In genomic region chr5:139161632-139162031, GRCm38 (mm10) we compare ENCODE assay signal across 21 mouse cellular contexts. TPM values are rescaled to one million over a fixed set of nuclear protein-coding genes. Genes with fewer than 3 reads are reported as not detected.
A peak's percentile ranks its signal among the peaks of the same experiment; 100 is the strongest.
DNase-seq lines count a peak whose midpoint lies in the region; ATAC-seq and TF ChIP-seq lines count a peak whose summit lies in the region.
"Had no signal": no experiment of that assay in that cellular context is flagged by ENCODE, and none has a peak within 500 bp of the region (broad histone marks: within the 10 kb centered on the region; RNA-seq: fewer than 3 reads in every experiment).

No protein-coding gene starts in this region.

- no peak overlapping the region for H3K9ac ChIP-seq in liver, postnatal 0 days (replicated peaks)
- no peak overlapping the region for H3K9ac ChIP-seq in liver, embryonic 11.5 days (ENCODE audit: low read depth, low read length)
- H3K9ac ChIP-seq: embryonic facial prominence, embryonic 13.5 days; limb, embryonic 13.5 days had no signal

- 0 out of 2 replicates have a peak overlapping the region, but pooled peaks have one; percentile 30 for H3K27ac ChIP-seq in liver, postnatal 0 days (ENCODE audit: low read depth)
- no peak overlapping the region for H3K27ac ChIP-seq in liver, embryonic 11.5 days (ENCODE audit: low read depth, low read length)
- peak overlapping the region; percentile 82 for H3K27ac ChIP-seq in bone marrow, adult 2 months (ENCODE audit: control insufficient read depth, insufficient read depth, low read depth, low read length, poor library complexity)
- peak overlapping the region; percentile 31; the same call in 1 of the 2 replicates for H3K27ac ChIP-seq in small intestine, adult 2 months (ENCODE audit: insufficient read depth, low read depth, low read length)
- H3K27ac ChIP-seq: embryonic facial prominence, embryonic 13.5 days; hindbrain, embryonic 13.5 days; layer of hippocampus, adult 2 months; limb, embryonic 13.5 days had no signal

- H3K4me1 ChIP-seq in liver, postnatal 0 days (ENCODE audit: insufficient read depth), result 0 out of 2 replicates have a peak, but pooled peaks cover 2% of the 10 kb centered on the region
- peaks cover 16% of the 10 kb centered on the region for H3K4me1 ChIP-seq in liver, embryonic 11.5 days (replicated peaks; ENCODE audit: control insufficient read depth, insufficient read depth, low read length)
- peaks cover 4% of the 10 kb centered on the region; the same call in 1 of the 2 replicates for H3K4me1 ChIP-seq in bone marrow, adult 2 months (ENCODE audit: control insufficient read depth, insufficient read depth, low read length)
- H3K4me1 ChIP-seq in small intestine, adult 2 months (ENCODE audit: control insufficient read depth, insufficient read depth, insufficient read length, low read length), result no peaks in the 10 kb centered on the region
- H3K4me1 ChIP-seq: embryonic facial prominence, embryonic 13.5 days; hindbrain, embryonic 13.5 days; limb, embryonic 13.5 days had no signal

- H3K36me3 ChIP-seq in liver, postnatal 0 days (replicated peaks; ENCODE audit: insufficient read depth, low read length), result peaks cover 12% of the 10 kb centered on the region; the same call in 1 of the 2 replicates
- H3K36me3 ChIP-seq in liver, embryonic 11.5 days (ENCODE audit: control insufficient read depth, insufficient read depth, low read length), result peaks cover 18% of the 10 kb centered on the region
- H3K36me3 ChIP-seq in small intestine, adult 2 months (ENCODE audit: control insufficient read depth, insufficient read depth, low read length), result peaks cover 17% of the 10 kb centered on the region

- TF ChIP-seq EP300 in liver, postnatal 0 days (IDR thresholded peaks at IDR 0.05; ENCODE audit: low read depth), result no peak

- H3K9me3 ChIP-seq in liver, postnatal 0 days (ENCODE audit: low read length), result no peaks in the 10 kb centered on the region
- H3K9me3 ChIP-seq in liver, embryonic 11.5 days (ENCODE audit: control insufficient read depth, low read length), result no peaks in the 10 kb centered on the region
- H3K9me3 ChIP-seq: embryonic facial prominence, embryonic 13.5 days; hindbrain, embryonic 13.5 days; limb, embryonic 13.5 days had no signal

- H3K4me3 ChIP-seq in liver, postnatal 0 days (ENCODE audit: low read depth, low read length), result no peak overlapping the region
- H3K4me3 ChIP-seq in liver, embryonic 11.5 days (ENCODE audit: low read depth, low read length), result no peak overlapping the region
- H3K4me3 ChIP-seq in bone marrow, adult 2 months (replicated peaks; ENCODE audit: control insufficient read depth, low read depth, low read length), result no peak overlapping the region
- H3K4me3 ChIP-seq in small intestine, adult 2 months (ENCODE audit: low read depth, low read length), result no peak overlapping the region
- H3K4me3 ChIP-seq: embryonic facial prominence, embryonic 13.5 days; hindbrain, embryonic 13.5 days; layer of hippocampus, adult 2 months; limb, embryonic 13.5 days; myocyte had no signal

- no peak for TF ChIP-seq CTCF in liver, postnatal 0 days (IDR thresholded peaks at IDR 0.05; ENCODE audit: low read depth)
- TF ChIP-seq CTCF in bone marrow, adult 2 months (IDR thresholded peaks at IDR 0.05; ENCODE audit: control insufficient read depth, insufficient read depth, low read length), result no peak
- TF ChIP-seq CTCF in small intestine, adult 2 months (IDR thresholded peaks at IDR 0.05; ENCODE audit: extremely low read depth, insufficient read length, insufficient replicate concordance, low read depth, low read length), result no peak

- H3K27me3 ChIP-seq in liver, postnatal 0 days (ENCODE audit: insufficient read depth, low read length), result no peaks in the 10 kb centered on the region
- no peaks in the 10 kb centered on the region for H3K27me3 ChIP-seq in liver, embryonic 11.5 days (replicated peaks; ENCODE audit: control insufficient read depth, insufficient read depth, low read length)
- H3K27me3 ChIP-seq in small intestine, adult 2 months (ENCODE audit: control insufficient read depth, insufficient read depth, low read length), result no peaks in the 10 kb centered on the region
- H3K27me3 ChIP-seq: embryonic facial prominence, embryonic 13.5 days; hindbrain, embryonic 13.5 days; limb, embryonic 13.5 days had no signal

- WGBS in liver, postnatal 0 days (ENCODE audit: insufficient replicate concordance), result 42% methylated on average over 10 of the region's 10 CpGs
- WGBS in liver, embryonic 11.5 days, result 52% methylated on average over 10 of the region's 10 CpGs
- 14% methylated on average over 10 of the region's 10 CpGs for WGBS in bone marrow, adult 2 months
- WGBS in small intestine, adult 2 months, result 82% methylated on average over 10 of the region's 10 CpGs

- no peak overlapping the region for H3K4me2 ChIP-seq in liver, postnatal 0 days (ENCODE audit: low read depth, low read length)
- no peak overlapping the region for H3K4me2 ChIP-seq in liver, embryonic 11.5 days
- H3K4me2 ChIP-seq: embryonic facial prominence, embryonic 13.5 days; hindbrain, embryonic 13.5 days; limb, embryonic 13.5 days had no signal

- peak; percentile 43; the same call in 1 of the 2 replicates for ATAC-seq in liver, postnatal 0 days
- no peak for ATAC-seq in liver, embryonic 11.5 days (replicated peaks; ENCODE audit: low FRiP score)
- ATAC-seq: intestine, embryonic 16.5 days had no signal

- TF ChIP-seq POLR2A in bone marrow, adult 2 months (IDR thresholded peaks at IDR 0.05; ENCODE audit: borderline replicate concordance, control insufficient read depth, low read depth, low read length), result peak; percentile 26; the same call in 1 of the 2 replicates
- TF ChIP-seq POLR2A in small intestine, adult 2 months (IDR thresholded peaks at IDR 0.05; ENCODE audit: low read depth, low read length), result no peak

- peak; percentile 33 for DNase-seq in liver, postnatal 0 days
- no peak for DNase-seq in liver, embryonic 11.5 days (ENCODE audit: low spot score)
- DNase-seq in thymus, postnatal 36 days, result peak; percentile 76 to 86
- DNase-seq in urinary bladder, postnatal 4 days (ENCODE audit: low spot score in 2 of 2), result no peak
- DNase-seq in kidney, adult 8-10 months, result no peak
- DNase-seq in cerebellum, postnatal 10 days, result no peak
- DNase-seq: adrenal gland, adult 8-10 months; cerebellum, adult 11 months; lung, adult 18-20 months; lung, postnatal 36 days; midbrain, embryonic 14.5 days; retina, postnatal 1 day; right cerebral cortex, postnatal 4 days had no signal

RNA-seq across cellular contexts. Expression of gene Dnaaf5, which starts 11.6 kb away (rescaled TPM):
- polyA plus RNA-seq in liver, postnatal 0 days (2015; fragmentation: Nextera tagmentation; extraction: Ambion mirVana), result 1.3 and 1.4 TPM in 2 replicates
- 17.1 and 17.6 TPM in 2 replicates for polyA plus RNA-seq in liver, embryonic 11.5 days (2014; fragmentation: Nextera tagmentation; extraction: Ambion mirVana)
- 4.1 and 6.5 TPM in 2 replicates for polyA plus RNA-seq in bone marrow, adult 2 months (2011; ENCODE audit: insufficient read depth, insufficient read length, low replicate concordance, missing spikeins)
- 12.0 and 16.4 TPM in 2 replicates for polyA plus RNA-seq in small intestine, adult 2 months (2012; rRNA removed)

RNA-seq across cellular contexts. Expression of gene Prkar1b, which starts 11.8 kb away (rescaled TPM):
- 0.43 and 0.62 TPM in 2 replicates for polyA plus RNA-seq in liver, postnatal 0 days (2015; fragmentation: Nextera tagmentation; extraction: Ambion mirVana)
- polyA plus RNA-seq in liver, embryonic 11.5 days (2014; fragmentation: Nextera tagmentation; extraction: Ambion mirVana), result 5.3 and 6.9 TPM in 2 replicates
- polyA plus RNA-seq in bone marrow, adult 2 months (2011; ENCODE audit: insufficient read depth, insufficient read length, low replicate concordance, missing spikeins), result 6.6 TPM in 1 of 2 replicates, not detected in the other
- 2.2 and 3.8 TPM in 2 replicates for polyA plus RNA-seq in small intestine, adult 2 months (2012; rRNA removed)

RNA-seq across cellular contexts. Expression of gene Sun1, which starts 38.8 kb away (rescaled TPM):
- polyA plus RNA-seq in liver, postnatal 0 days (2015; fragmentation: Nextera tagmentation; extraction: Ambion mirVana), result 7.9 and 8.6 TPM in 2 replicates
- 46.0 and 50.4 TPM in 2 replicates for polyA plus RNA-seq in liver, embryonic 11.5 days (2014; fragmentation: Nextera tagmentation; extraction: Ambion mirVana)
- 26.5 and 27.1 TPM in 2 replicates for polyA plus RNA-seq in bone marrow, adult 2 months (2011; ENCODE audit: insufficient read depth, insufficient read length, low replicate concordance, missing spikeins)
- 15.4 and 27.5 TPM in 2 replicates for polyA plus RNA-seq in small intestine, adult 2 months (2012; rRNA removed)

Comparison
In these comparisons a context has a peak if more than half of its experiments do, and no peak if none do; other contexts are left out.
1. DNase-seq: peak in liver, postnatal 0 days (single experiment) and thymus, postnatal 36 days (2 of 2); none in liver, embryonic 11.5 days (single experiment), urinary bladder, postnatal 4 days (0 of 2), kidney, adult 8-10 months (0 of 2) and cerebellum, postnatal 10 days (0 of 2).